Mouse (Mus musculus): ENCODE measurements around the gene Gdf7. TPM values are rescaled to one million over a fixed set of nuclear protein-coding genes. Genes with fewer than 3 reads are reported as not detected.

Gene Gdf7
- polyA plus RNA-seq (2015; fragmentation: Nextera tagmentation; extraction: Ambion mirVana): not detected in 2 replicates

DNA sequence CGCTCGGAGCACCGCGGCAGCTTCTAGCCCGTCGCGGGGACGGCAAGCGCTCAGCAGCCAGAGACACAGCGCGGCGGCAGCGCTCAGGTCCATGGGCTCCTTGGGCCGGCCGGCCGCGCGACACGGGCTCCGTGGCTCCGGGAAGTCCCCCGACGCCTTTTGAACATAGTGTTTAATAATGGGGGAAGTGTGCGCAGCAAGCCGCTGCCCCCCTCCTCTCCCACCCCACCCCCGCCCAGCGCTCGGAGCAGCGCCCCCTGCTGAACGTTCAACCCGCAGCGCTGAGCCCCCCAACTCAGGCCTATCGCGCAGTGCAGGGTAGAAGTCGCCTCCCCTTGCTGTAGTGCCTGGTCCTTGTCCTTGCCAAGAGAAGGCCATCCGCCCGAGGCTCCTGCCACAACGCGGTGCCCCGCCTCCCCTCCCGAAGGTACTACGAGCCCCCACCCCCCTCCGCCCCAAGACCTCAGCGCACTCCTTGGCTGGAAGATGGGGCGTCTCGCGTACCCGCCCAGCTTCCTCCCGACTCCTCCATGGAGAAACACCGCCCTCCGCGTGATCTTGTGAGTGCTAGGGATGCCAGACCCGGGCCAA lies at the start of gene Gdf7:
TSS of gene Gdf7 (minus strand) at position 114 of the 591 bp plus-strand sequence.
- Histone ChIP-seq H3K36me3 (ENCODE audit: control insufficient read depth, insufficient read depth) (no peaks in the 10 kb centered on the region), H3K9ac (ENCODE audit: low read depth, low read length) (no peak within 1 kb of the TSS)
- ATAC-seq: no peak

DNA sequence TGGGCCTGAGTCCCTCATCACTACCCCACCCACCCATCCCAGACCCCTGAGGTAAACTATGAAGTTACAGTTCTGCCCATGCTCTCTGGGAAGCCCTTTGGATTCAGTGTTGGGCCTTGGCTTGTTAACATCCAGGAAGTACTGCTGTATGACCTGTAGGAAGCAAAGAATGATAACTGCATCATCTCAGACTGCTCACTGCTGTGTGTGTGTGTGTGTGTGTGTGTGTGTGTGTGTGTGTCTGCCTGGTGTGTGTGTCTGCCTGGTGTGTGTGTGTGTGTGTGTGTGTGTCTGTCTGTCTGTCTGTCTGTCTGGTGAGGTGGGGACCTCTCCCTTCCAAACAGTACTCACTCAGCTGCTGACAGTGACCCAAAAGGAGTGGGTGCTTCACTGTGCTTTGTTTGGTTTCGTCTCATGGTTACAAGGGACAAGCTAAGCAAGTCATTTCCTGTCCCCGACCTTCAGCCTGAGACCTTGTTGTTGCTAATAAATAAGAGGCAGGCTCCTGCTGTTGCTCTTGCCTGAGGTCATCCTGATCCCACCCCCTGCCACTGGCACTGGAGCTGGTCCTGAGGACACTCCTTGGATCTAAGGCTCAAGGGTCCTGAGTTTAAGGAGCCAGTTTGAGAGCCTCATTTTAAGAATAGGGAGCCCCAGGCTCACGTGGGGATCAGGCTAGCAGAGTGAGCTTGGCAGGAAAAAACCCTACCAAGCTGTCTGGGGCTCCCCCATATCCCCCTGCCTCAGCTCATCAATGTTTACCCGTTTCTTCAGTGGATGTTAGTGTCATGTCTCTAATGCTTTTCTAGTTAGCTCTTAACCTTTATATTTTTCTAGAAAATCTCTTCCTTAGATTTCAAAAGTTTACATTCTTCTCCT lies 49.5 kb upstream of the Gdf7 start:
- no peak for TF ChIP-seq CTCF (IDR thresholded peaks at IDR 0.05; ENCODE audit: low read depth)
- no peak overlapping the region for H3K9ac ChIP-seq (ENCODE audit: low read depth, low read length)
- no peak overlapping the region for H3K4me3 ChIP-seq (ENCODE audit: low read depth, low read length)
- 43% methylated on average over 4 of the region's 4 CpGs for WGBS
- H3K27me3 ChIP-seq (replicated peaks; ENCODE audit: control insufficient read depth, insufficient read depth, low read length): no peaks in the 10 kb centered on the region
- no peaks in the 10 kb centered on the region for H3K4me1 ChIP-seq (replicated peaks; ENCODE audit: control insufficient read depth, insufficient read depth, low read length)
- ATAC-seq: 0 out of 2 replicates have a peak, but pooled peaks have one; percentile 6
- no peaks in the 10 kb centered on the region; the same call in 1 of the 2 replicates for H3K36me3 ChIP-seq (ENCODE audit: control insufficient read depth, insufficient read depth)
- no peaks in the 10 kb centered on the region for H3K9me3 ChIP-seq (ENCODE audit: control insufficient read depth)
- no peak overlapping the region for H3K4me2 ChIP-seq (replicated peaks; ENCODE audit: low read depth)
- H3K27ac ChIP-seq (ENCODE audit: low read depth, low read length): peak overlapping the region; percentile 35; the same call in 1 of the 2 replicates

More for the DNA sequence above, at the start of gene Gdf7:
- under 1% methylated on average over 48 of the region's 53 CpGs for WGBS
- no peak within 1 kb of the TSS for H3K27ac ChIP-seq (ENCODE audit: low read depth, low read length)
- peak within 1 kb of the TSS; percentile 44 for H3K4me3 ChIP-seq (ENCODE audit: low read depth, low read length)
- no peaks in the 10 kb centered on the region for H3K4me1 ChIP-seq (replicated peaks; ENCODE audit: control insufficient read depth, insufficient read depth, low read length)
- H3K9me3 ChIP-seq (ENCODE audit: control insufficient read depth): no peaks in the 10 kb centered on the region
- peak; percentile 43; the same call in 1 of the 2 replicates for TF ChIP-seq CTCF (IDR thresholded peaks at IDR 0.05; ENCODE audit: low read depth)
- peak within 1 kb of the TSS; percentile 65 for H3K4me2 ChIP-seq (replicated peaks; ENCODE audit: low read depth)
- peaks cover 91% of the 10 kb centered on the region for H3K27me3 ChIP-seq (replicated peaks; ENCODE audit: control insufficient read depth, insufficient read depth, low read length)

DNA sequence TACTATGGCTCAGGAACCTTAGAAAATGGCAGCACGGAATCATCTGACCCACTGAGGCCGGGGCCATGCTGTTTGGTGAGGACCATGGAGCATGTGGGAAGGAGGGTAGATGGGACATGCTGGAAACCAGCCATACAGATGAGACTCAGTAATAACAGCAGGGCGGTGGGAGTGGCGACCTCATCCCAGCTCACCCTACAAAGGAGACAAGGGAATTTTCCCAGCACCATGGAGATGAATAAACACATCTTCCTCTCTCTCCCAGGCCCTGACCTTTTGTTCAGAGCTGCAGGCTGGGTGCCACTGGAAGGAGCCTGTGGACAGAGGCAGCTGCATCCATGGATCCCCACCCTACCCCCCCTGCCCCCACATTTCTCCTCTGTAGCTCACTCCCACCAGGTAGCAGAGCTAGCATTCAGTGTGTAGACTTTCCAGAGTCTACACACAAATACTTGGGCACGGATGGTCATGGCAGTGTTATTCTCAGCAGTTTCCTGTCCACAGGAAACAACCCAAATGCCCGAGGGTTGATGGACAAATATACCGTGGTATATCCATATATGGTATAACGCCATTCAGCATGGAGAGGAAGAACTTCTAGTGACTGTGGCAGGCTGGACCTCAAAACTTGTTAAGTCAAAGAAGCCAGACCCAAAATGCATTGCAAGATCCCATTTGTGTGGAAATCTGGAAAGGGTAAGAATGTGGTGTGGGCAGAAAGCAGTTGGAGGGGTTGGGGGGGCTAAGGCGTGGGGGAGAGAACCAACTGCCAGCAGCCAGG lies 47.2 kb upstream of the Gdf7 start:
- H3K4me2 ChIP-seq (replicated peaks; ENCODE audit: low read depth): no peak overlapping the region
- H3K27ac ChIP-seq (ENCODE audit: low read depth, low read length): no peak overlapping the region
- no peak for ATAC-seq
- TF ChIP-seq CTCF (IDR thresholded peaks at IDR 0.05; ENCODE audit: low read depth): no peak
- H3K4me3 ChIP-seq (ENCODE audit: low read depth, low read length): no peak overlapping the region
- 54% methylated on average over 9 of the region's 9 CpGs for WGBS
- H3K4me1 ChIP-seq (replicated peaks; ENCODE audit: control insufficient read depth, insufficient read depth, low read length): no peaks in the 10 kb centered on the region
- H3K27me3 ChIP-seq (replicated peaks; ENCODE audit: control insufficient read depth, insufficient read depth, low read length): no peaks in the 10 kb centered on the region
- H3K9me3 ChIP-seq (ENCODE audit: control insufficient read depth): no peaks in the 10 kb centered on the region
- H3K9ac ChIP-seq (ENCODE audit: low read depth, low read length): no peak overlapping the region
- no peaks in the 10 kb centered on the region; the same call in 1 of the 2 replicates for H3K36me3 ChIP-seq (ENCODE audit: control insufficient read depth, insufficient read depth)

DNA sequence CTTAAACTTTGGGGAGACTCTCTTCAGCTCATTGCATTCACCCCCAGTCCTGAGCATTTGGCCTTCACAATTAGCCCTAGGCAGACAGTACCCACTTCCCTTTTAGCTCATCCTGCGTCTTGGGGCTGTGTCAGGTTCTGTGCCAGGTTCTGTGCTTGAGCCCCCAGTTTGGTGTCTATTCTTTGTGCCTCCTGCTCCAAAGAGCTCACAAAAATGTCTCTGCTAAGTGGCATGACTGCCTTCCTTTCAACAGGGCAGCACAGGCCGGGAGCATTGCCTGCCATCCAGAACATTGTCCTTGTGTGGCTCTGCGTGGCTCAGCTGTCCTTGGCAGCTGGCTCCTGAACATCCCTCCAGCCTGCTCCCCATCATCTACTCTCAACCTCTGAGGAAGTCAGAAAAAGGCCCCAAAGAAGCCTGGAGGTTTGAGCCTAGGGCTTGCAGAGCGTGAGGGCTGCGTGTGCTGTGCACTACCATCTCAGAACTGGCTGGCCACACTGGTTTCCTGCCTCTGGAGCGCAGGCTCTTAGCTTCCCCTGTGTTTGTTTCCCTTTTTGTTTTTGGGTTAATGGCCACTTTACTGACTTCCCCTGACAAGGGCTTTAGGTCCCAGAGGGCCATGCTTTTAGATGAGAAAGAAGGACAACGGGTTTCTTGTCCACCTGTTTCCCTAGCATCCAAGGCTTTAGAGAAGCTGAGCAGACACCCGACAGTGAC lies 46.1 kb upstream of the Gdf7 start:
- H3K27me3 ChIP-seq (replicated peaks; ENCODE audit: control insufficient read depth, insufficient read depth, low read length): no peaks in the 10 kb centered on the region
- no peak for ATAC-seq
- H3K4me1 ChIP-seq (replicated peaks; ENCODE audit: control insufficient read depth, insufficient read depth, low read length): no peaks in the 10 kb centered on the region
- no peak for TF ChIP-seq CTCF (IDR thresholded peaks at IDR 0.05; ENCODE audit: low read depth)
- no peak overlapping the region for H3K27ac ChIP-seq (ENCODE audit: low read depth, low read length)
- H3K36me3 ChIP-seq (ENCODE audit: control insufficient read depth, insufficient read depth): peaks cover 7% of the 10 kb centered on the region
- H3K9ac ChIP-seq (ENCODE audit: low read depth, low read length): no peak overlapping the region
- no peak overlapping the region for H3K4me3 ChIP-seq (ENCODE audit: low read depth, low read length)
- no peaks in the 10 kb centered on the region for H3K9me3 ChIP-seq (ENCODE audit: control insufficient read depth)
- H3K4me2 ChIP-seq (replicated peaks; ENCODE audit: low read depth): no peak overlapping the region
- WGBS: 78% methylated on average over 8 of the region's 8 CpGs

DNA sequence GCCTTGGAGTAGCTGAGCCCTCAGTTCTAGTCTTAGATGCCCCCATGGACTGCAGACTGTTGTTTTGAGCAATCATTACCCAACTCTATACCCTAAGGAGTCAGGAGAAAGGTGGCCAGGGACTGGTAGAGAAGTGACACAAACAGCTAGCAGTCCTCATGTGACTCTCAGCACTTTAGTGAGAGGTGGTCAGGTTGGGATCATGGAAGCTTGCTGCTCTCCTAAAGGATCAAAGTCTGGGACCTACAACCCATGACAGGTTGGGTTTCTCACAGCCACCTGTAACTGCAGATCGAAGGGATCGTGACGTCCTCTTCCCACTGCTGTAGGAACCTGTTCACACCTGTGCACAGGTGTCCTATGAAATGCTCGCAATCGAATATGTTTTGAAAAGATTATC lies 43.8 kb upstream of the Gdf7 start:
- no peak for TF ChIP-seq CTCF (IDR thresholded peaks at IDR 0.05; ENCODE audit: low read depth)
- no peak overlapping the region for H3K27ac ChIP-seq (ENCODE audit: low read depth, low read length)
- 95% methylated on average over 5 of the region's 5 CpGs for WGBS
- no peaks in the 10 kb centered on the region for H3K27me3 ChIP-seq (replicated peaks; ENCODE audit: control insufficient read depth, insufficient read depth, low read length)
- no peak overlapping the region for H3K9ac ChIP-seq (ENCODE audit: low read depth, low read length)
- no peak for ATAC-seq
- peaks cover 30% of the 10 kb centered on the region for H3K36me3 ChIP-seq (ENCODE audit: control insufficient read depth, insufficient read depth)
- no peaks in the 10 kb centered on the region for H3K9me3 ChIP-seq (ENCODE audit: control insufficient read depth)
- H3K4me1 ChIP-seq (replicated peaks; ENCODE audit: control insufficient read depth, insufficient read depth, low read length): no peaks in the 10 kb centered on the region
- no peak overlapping the region for H3K4me2 ChIP-seq (replicated peaks; ENCODE audit: low read depth)
- no peak overlapping the region for H3K4me3 ChIP-seq (ENCODE audit: low read depth, low read length)

All from intestine, postnatal 0 days (tissue).